Mouse (Mus musculus) urinary bladder, postnatal 36 days (tissue): ENCODE results near the gene Psmd13.

Source experiments
- DNase-seq, 2 experiments: peaks; one replicate each; pipeline ENCODE4 v3.0.0; 2022; ENCODE audit warnings: low spot score in 2 of 2, mixed read lengths in 1 of 2

Gene Psmd13

DNA sequence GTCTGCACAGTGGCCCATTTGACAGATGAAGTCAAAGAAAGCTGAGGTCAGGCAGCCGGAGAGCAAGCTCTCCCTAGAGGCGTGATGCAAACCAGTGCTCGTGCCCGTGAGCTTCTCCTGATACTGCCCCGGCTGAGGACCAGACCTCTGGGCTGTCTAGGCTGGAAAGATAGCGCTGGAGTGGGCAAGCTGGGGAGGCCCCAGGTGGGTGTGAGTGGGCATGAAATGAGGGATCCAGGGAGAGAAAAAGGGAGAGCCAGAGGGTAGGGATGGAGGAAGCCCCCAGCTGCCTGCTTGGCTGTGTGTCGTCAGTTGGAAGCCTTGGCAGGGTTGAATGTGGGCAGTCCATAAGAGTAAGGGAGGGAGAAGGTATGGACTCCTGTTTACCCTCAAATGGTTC is 62.5 kb downstream of the Psmd13 start:
- DNase-seq = no peak

DNA sequence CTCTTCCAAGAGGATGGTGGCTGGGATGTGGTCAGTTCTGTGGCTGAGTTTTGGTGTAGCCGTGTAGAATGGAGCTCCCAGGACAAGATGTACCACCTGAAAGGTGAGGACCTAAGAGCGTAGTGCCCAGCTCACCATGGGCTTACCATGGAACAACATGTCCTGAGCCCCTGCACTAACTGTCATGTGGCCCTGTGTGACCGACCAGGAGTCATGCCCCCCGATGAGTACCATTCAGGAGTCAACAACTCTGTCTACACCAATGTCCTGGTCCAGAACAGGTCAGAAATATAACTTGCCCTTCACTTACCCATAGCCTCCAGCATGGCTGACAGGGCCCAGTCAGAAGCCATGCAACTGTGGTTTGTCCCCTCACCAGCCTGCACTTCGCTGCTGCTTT is 63.5 kb downstream of the Psmd13 start:
- DNase-seq = no peak

DNA sequence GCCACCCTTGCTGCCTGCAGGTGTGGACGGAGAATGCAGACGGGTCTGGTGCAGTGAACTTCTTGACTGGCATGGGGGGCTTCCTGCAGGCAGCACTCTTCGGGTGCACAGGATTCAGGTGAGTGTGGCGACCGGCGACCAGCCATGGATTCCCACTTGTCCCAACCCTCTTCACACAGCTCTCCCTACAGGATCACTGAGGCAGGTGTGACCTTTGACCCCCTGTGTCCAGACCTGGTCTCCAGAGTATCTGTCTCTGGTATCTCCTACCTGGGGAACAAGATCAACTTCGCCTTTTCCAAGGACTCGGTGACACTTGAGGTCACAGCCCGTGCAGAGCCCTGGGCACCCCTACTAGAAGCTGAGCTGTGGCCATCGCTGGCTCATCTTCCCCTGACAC is 64.5 kb downstream of the Psmd13 start:
- no peak for DNase-seq

DNA sequence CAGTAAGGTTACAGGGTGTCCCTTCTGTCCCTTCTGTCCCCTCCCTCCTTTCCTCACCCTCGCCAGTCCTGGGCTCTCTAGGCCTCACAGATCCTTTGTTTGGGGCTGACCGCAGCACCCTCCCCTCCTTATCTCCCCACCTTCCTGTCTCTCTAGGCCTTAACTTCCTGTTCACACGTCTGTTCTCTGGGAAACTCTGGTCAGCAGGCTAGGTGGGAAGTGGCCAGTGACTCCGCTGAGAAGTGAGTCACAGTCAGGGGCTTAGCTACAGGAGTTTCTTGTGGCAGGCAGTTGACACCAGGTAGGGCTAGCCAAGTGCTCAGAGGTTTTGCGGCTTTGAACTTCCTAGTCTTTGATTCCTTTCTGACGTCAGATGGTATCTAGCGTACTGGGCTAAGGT is 65.2 kb downstream of the Psmd13 start:
- no peak for DNase-seq

DNA sequence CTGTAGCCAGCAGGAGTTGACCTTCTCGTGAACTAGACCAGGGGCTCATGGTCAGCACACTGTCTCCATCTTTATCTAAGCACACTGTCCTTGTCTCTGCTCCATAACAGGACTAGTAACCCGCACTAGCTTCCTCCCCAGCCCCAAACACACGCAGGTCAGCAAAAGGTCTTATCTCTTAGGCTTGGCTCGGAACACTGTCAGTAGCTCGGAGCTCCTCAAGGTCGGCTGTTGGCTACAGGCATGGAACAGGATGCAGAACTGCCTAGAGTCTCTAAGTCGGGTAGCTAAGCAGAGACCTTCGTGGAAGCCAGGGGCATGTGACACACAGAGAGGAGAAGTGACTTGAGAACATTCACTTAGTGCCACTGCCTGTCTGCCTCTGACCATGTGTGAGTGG is 66.4 kb downstream of the Psmd13 start:
- DNase-seq = no peak
